Mouse (Mus musculus): ENCODE data around the gene Mindy1. TPM values are rescaled to one million over a fixed set of nuclear protein-coding genes. Genes with fewer than 3 reads are reported as not detected.

Mindy1 gene
- polyA plus RNA-seq, 1 experiment from 2014 or later, result 29.0 TPM

GRCm38 (mm10) chr3:95275161-95275560 is 6.0 kb upstream of the Mindy1 start:
- ATAC-seq (replicated peaks; ENCODE audit: low FRiP score), result no peak
- no peak for DNase-seq (ENCODE audit: low spot score)
- Histone ChIP-seq H3K4me2 (no peak overlapping the region), H3K27me3 (replicated peaks; ENCODE audit: control insufficient read depth, insufficient read depth, low read length) (no peaks in the 10 kb centered on the region), H3K4me1 (replicated peaks; ENCODE audit: control insufficient read depth, insufficient read depth, low read length) (peaks cover 27% of the 10 kb centered on the region), H3K4me3 (ENCODE audit: low read depth, low read length) (no peak overlapping the region), H3K9ac (ENCODE audit: low read depth, low read length) (no peak overlapping the region), H3K27ac (ENCODE audit: low read depth, low read length) (no peak overlapping the region), H3K9me3 (ENCODE audit: control insufficient read depth, low read length) (no peaks in the 10 kb centered on the region), H3K36me3 (ENCODE audit: control insufficient read depth, insufficient read depth, low read length) (0 out of 2 replicates have a peak, but pooled peaks cover 2% of the 10 kb centered on the region)
- 62% methylated on average over 6 of the region's 6 CpGs for WGBS

DNA sequence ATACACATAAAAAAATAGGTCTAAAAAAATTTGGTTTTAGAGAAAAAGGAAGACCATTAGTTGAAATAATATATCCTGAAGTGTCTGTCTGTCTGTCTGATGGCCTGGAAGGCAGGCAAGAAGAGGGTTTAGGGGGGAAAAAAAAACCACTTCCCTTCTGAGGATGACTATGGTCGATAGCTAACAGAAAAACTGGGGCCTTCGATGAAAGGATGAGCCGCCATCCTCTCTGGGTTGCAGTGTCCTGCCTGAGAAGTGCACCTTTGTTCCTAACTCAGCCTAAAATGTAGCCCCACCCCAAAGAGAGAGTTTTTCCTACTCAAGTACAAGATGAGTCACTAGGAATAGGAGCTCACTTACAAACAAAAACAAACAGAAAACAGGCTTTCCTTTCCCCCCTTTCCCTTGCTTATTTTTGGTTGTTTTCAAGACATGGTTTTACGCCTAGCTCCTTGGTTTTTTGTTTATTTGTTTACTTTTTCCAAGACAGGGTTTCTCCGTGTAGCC is 4.7 kb upstream of the Mindy1 start:
- Histone ChIP-seq H3K4me3 (ENCODE audit: low read depth, low read length) (no peak overlapping the region), H3K9me3 (ENCODE audit: control insufficient read depth, low read length) (no peaks in the 10 kb centered on the region), H3K9ac (ENCODE audit: low read depth, low read length) (no peak overlapping the region), H3K36me3 (ENCODE audit: control insufficient read depth, insufficient read depth, low read length) (0 out of 2 replicates have a peak, but pooled peaks cover 2% of the 10 kb centered on the region), H3K27me3 (replicated peaks; ENCODE audit: control insufficient read depth, insufficient read depth, low read length) (no peaks in the 10 kb centered on the region), H3K4me2 (no peak overlapping the region), H3K27ac (ENCODE audit: low read depth, low read length) (0 out of 2 replicates have a peak overlapping the region, but pooled peaks have one; percentile 38), H3K4me1 (replicated peaks; ENCODE audit: control insufficient read depth, insufficient read depth, low read length) (peaks cover 29% of the 10 kb centered on the region)
- ATAC-seq (replicated peaks; ENCODE audit: low FRiP score), result no peak
- WGBS, result 36% methylated on average over 5 of the region's 5 CpGs
- no peak for DNase-seq (ENCODE audit: low spot score)

DNA sequence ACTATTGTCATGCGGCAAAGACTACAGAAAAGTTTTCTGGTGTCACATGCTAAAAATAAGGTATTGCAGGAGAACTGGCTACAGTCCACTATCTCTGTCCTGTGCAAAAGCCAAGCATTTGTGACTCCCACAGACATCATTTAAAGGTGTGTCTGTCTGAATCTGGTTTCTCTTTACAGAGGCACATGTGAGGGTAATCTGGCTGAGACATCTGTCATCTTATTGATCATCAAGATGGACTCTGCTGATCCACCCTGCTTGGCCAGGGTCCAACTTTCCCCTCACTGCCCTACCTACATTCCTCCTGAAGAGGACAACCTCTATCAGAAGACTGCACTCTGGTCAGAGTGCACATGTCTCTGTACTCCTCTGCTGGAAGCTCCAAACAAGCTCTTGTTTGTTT is 4.0 kb upstream of the Mindy1 start:
- no peaks in the 10 kb centered on the region for H3K9me3 ChIP-seq (ENCODE audit: control insufficient read depth, low read length)
- H3K27ac ChIP-seq (ENCODE audit: low read depth, low read length), result peak overlapping the region; percentile 38; the same call in 1 of the 2 replicates
- WGBS, result 81% methylated on average over 1 of the region's 1 CpGs
- H3K4me2 ChIP-seq, result no peak overlapping the region
- DNase-seq (ENCODE audit: low spot score) (no peak), ATAC-seq (replicated peaks; ENCODE audit: low FRiP score) (no peak)
- no peaks in the 10 kb centered on the region for H3K27me3 ChIP-seq (replicated peaks; ENCODE audit: control insufficient read depth, insufficient read depth, low read length)
- H3K36me3 ChIP-seq (ENCODE audit: control insufficient read depth, insufficient read depth, low read length), result 0 out of 2 replicates have a peak, but pooled peaks cover 2% of the 10 kb centered on the region
- H3K4me3 ChIP-seq (ENCODE audit: low read depth, low read length), result no peak overlapping the region
- H3K9ac ChIP-seq (ENCODE audit: low read depth, low read length), result no peak overlapping the region
- peaks cover 29% of the 10 kb centered on the region for H3K4me1 ChIP-seq (replicated peaks; ENCODE audit: control insufficient read depth, insufficient read depth, low read length)

GRCm38 (mm10) chr3:95280747-95281146 is 398 bp upstream of the Mindy1 start:
- Histone ChIP-seq H3K4me3 (ENCODE audit: low read depth, low read length) (peak overlapping the region; percentile 82), H3K27me3 (replicated peaks; ENCODE audit: control insufficient read depth, insufficient read depth, low read length) (no peaks in the 10 kb centered on the region), H3K9me3 (ENCODE audit: control insufficient read depth, low read length) (no peaks in the 10 kb centered on the region), H3K36me3 (ENCODE audit: control insufficient read depth, insufficient read depth, low read length) (no peaks in the 10 kb centered on the region), H3K9ac (ENCODE audit: low read depth, low read length) (peak overlapping the region; percentile 79), H3K27ac (ENCODE audit: low read depth, low read length) (peak overlapping the region; percentile 85), H3K4me1 (replicated peaks; ENCODE audit: control insufficient read depth, insufficient read depth, low read length) (peaks cover 38% of the 10 kb centered on the region), H3K4me2 (peak overlapping the region; percentile 93)
- ATAC-seq (replicated peaks; ENCODE audit: low FRiP score) (no peak), DNase-seq (ENCODE audit: low spot score) (no peak)
- WGBS, result 17% methylated on average over 8 of the region's 8 CpGs

DNA sequence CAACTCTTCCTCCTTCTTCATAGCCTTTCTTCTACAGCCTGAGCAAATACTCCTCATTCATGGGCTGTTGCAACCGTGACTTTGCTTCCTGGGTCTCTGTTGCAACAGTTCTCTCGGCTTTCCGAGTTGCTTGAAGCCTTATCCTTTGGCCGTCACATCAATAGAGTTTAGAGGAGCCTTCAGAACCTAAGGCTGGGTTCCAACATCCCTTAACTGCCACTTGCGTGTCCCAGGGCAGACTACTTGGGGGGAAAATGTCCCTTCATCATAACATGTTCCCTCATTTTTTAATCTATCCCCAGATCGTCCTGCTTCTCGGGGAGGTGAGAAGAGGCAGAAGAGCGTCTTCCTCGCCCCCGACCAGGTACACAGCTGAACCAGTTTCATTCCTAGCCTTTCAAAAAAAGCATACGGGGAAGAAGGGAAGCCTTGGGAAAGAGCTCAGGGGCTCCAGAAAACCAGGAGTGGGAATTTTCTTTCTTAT is 1.3 kb downstream of the Mindy1 start:
- WGBS, result 2% methylated on average over 11 of the region's 11 CpGs
- ATAC-seq (replicated peaks; ENCODE audit: low FRiP score) (no peak; the same call in 1 of the 2 replicates), DNase-seq (ENCODE audit: low spot score) (no peak)
- H3K27me3 ChIP-seq (replicated peaks; ENCODE audit: control insufficient read depth, insufficient read depth, low read length), result no peaks in the 10 kb centered on the region
- H3K4me1 ChIP-seq (replicated peaks; ENCODE audit: control insufficient read depth, insufficient read depth, low read length), result peaks cover 26% of the 10 kb centered on the region
- H3K27ac ChIP-seq (ENCODE audit: low read depth, low read length), result peak overlapping the region; percentile 98
- H3K4me3 ChIP-seq (ENCODE audit: low read depth, low read length), result peak overlapping the region; percentile 82
- peak overlapping the region; percentile 90 for H3K9ac ChIP-seq (ENCODE audit: low read depth, low read length)
- H3K36me3 ChIP-seq (ENCODE audit: control insufficient read depth, insufficient read depth, low read length), result no peaks in the 10 kb centered on the region
- H3K4me2 ChIP-seq, result peak overlapping the region; percentile 93
- H3K9me3 ChIP-seq (ENCODE audit: control insufficient read depth, low read length), result no peaks in the 10 kb centered on the region

DNA sequence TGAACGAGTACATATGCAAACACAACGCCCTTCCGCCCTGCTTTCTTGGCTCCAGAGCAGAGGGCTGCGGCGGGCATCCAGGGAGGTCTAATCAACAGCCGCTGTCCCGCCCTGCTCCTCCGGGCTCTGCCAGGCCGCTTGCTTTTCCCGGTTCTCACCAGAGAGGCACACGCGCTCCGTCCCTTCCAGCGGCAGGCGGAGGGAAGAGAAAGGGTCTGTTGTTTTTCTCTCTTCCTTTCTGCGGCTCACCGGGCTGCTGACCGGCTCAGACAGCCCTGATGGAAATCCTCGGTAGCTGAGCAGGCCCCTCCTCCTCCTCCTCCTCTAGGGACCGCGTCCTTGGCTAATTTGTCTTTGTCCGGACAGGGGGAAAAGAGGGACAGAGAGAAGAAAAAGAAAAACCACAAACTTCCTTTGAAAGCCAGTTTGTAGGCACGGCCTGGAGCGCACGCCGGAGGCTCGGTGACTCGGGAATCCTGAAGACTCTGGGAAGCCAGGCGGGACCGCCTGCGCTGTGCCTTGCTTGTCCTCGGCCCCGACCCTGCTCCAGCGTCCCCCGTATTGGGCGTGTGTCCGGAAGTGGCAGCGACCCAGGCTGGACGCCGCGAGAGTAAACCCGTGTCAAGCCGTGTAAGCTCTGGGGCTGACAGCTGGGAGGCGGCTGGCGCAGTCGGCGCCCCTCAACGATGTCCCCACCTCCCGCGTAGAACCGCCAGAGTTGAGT is 1.9 kb downstream of the Mindy1 start:
- Histone ChIP-seq H3K4me2 (peak overlapping the region; percentile 93), H3K36me3 (ENCODE audit: control insufficient read depth, insufficient read depth, low read length) (peaks cover 4% of the 10 kb centered on the region; the same call in 1 of the 2 replicates), H3K4me3 (ENCODE audit: low read depth, low read length) (peak overlapping the region; percentile 82), H3K27ac (ENCODE audit: low read depth, low read length) (peak overlapping the region; percentile 98), H3K9ac (ENCODE audit: low read depth, low read length) (peak overlapping the region; percentile 90), H3K9me3 (ENCODE audit: control insufficient read depth, low read length) (no peaks in the 10 kb centered on the region), H3K4me1 (replicated peaks; ENCODE audit: control insufficient read depth, insufficient read depth, low read length) (peaks cover 26% of the 10 kb centered on the region), H3K27me3 (replicated peaks; ENCODE audit: control insufficient read depth, insufficient read depth, low read length) (no peaks in the 10 kb centered on the region)
- peak; percentile 83 for DNase-seq (ENCODE audit: low spot score)
- under 1% methylated on average over 51 of the region's 51 CpGs for WGBS
- peak; percentile 62 for ATAC-seq (replicated peaks; ENCODE audit: low FRiP score)

GRCm38 (mm10) chr3:95283589-95283941 is 2.4 kb downstream of the Mindy1 start:
- Histone ChIP-seq H3K4me2 (peak overlapping the region; percentile 93), H3K27ac (ENCODE audit: low read depth, low read length) (peak overlapping the region; percentile 98), H3K9me3 (ENCODE audit: control insufficient read depth, low read length) (no peaks in the 10 kb centered on the region), H3K4me3 (ENCODE audit: low read depth, low read length) (peak overlapping the region; percentile 82), H3K27me3 (replicated peaks; ENCODE audit: control insufficient read depth, insufficient read depth, low read length) (no peaks in the 10 kb centered on the region), H3K36me3 (ENCODE audit: control insufficient read depth, insufficient read depth, low read length) (peaks cover 5% of the 10 kb centered on the region), H3K4me1 (replicated peaks; ENCODE audit: control insufficient read depth, insufficient read depth, low read length) (peaks cover 26% of the 10 kb centered on the region), H3K9ac (ENCODE audit: low read depth, low read length) (peak overlapping the region; percentile 90)
- ATAC-seq (replicated peaks; ENCODE audit: low FRiP score), result no peak
- DNase-seq (ENCODE audit: low spot score), result no peak
- 3% methylated on average over 7 of the region's 7 CpGs for WGBS

DNA sequence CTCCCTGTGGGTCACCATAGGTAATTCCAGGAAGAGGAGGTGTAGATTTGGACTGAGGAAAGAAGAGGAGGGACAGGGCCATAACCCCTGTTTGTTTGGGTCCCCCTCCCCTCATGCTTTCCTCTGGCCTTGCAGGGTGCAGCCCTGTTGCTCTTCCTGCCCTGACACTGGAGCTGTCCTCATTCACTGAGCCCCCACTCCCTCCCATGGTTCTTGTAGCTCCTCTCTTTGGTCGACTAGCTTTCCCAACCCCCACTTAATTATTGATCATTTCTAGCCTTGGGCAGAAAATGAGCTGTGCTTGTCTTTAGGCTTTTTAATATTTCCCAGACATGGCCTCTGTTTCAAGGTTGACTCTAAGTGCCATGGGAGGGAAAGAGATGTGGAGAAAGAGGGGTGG is 2.9 kb downstream of the Mindy1 start:
- WGBS, result 26% methylated on average over 1 of the region's 1 CpGs
- no peaks in the 10 kb centered on the region for H3K27me3 ChIP-seq (replicated peaks; ENCODE audit: control insufficient read depth, insufficient read depth, low read length)

More for the DNA sequence above, 2.9 kb downstream of the Mindy1 start:
- Histone ChIP-seq H3K4me2 (peak overlapping the region; percentile 93), H3K4me3 (ENCODE audit: low read depth, low read length) (peak overlapping the region; percentile 82), H3K27ac (ENCODE audit: low read depth, low read length) (peak overlapping the region; percentile 98), H3K9ac (ENCODE audit: low read depth, low read length) (peak overlapping the region; percentile 90), H3K4me1 (replicated peaks; ENCODE audit: control insufficient read depth, insufficient read depth, low read length) (peaks cover 26% of the 10 kb centered on the region), H3K9me3 (ENCODE audit: control insufficient read depth, low read length) (no peaks in the 10 kb centered on the region), H3K36me3 (ENCODE audit: control insufficient read depth, insufficient read depth, low read length) (peaks cover 7% of the 10 kb centered on the region)
- ATAC-seq (replicated peaks; ENCODE audit: low FRiP score), result no peak
- DNase-seq (ENCODE audit: low spot score), result no peak
